Mouse (Mus musculus) C2C12 (cell line): Measurements from ENCODE around the gene Phactr2. TPM values are rescaled to one million over a fixed set of nuclear protein-coding genes. Genes with fewer than 3 reads are reported as not detected.
A peak's percentile ranks its signal among the peaks of the same experiment; 100 is the strongest.

Source experiments
- H3K27me3 ChIP-seq: one replicate; pipeline ENCODE4 v1.6.1; 2011; ENCODE audit not compliant: control insufficient read depth, insufficient read depth, insufficient read length
- H3K36me3 ChIP-seq: one replicate; pipeline ENCODE4 v1.6.1; 2011; ENCODE audit not compliant: control insufficient read depth, insufficient read depth
- H3K4me3 ChIP-seq: one replicate; pipeline ENCODE4 v1.5.1; 2011; ENCODE audit warnings: mild to moderate bottlenecking, control low read depth; ENCODE audit not compliant: poor library complexity, insufficient read depth, severe bottlenecking
- H3K79me2 ChIP-seq: one replicate; pipeline ENCODE4 v1.6.1; 2011; ENCODE audit not compliant: control insufficient read depth, insufficient read depth
- H3K79me3 ChIP-seq: one replicate; pipeline ENCODE4 v1.6.1; 2011; ENCODE audit warnings: low read depth, control low read depth
- H3ac ChIP-seq: one replicate; pipeline ENCODE3; 2011; ENCODE audit warnings: low read depth; ENCODE audit not compliant: control insufficient read depth, insufficient read length
- CEBPB ChIP-seq: IDR thresholded peaks from one replicate; pipeline ENCODE4 v1.6.1; 2011; ENCODE audit warnings: low read depth, mild to moderate bottlenecking, control low read depth, moderate library complexity
- CTCF ChIP-seq: IDR thresholded peaks from one replicate; pipeline ENCODE4 v1.5.1; 2011; ENCODE audit not compliant: control insufficient read depth, insufficient read depth, insufficient read length
- FOSL1 ChIP-seq: IDR thresholded peaks from one replicate; pipeline ENCODE4 v1.8.0; 2011; ENCODE audit warnings: mild to moderate bottlenecking, low read length; ENCODE audit not compliant: poor library complexity, insufficient read depth, severe bottlenecking
- MAX ChIP-seq: IDR thresholded peaks from one replicate; pipeline ENCODE4 v1.6.1; 2011; ENCODE audit warnings: mild to moderate bottlenecking, control low read depth
- MYOD1 ChIP-seq: IDR thresholded peaks from one replicate; pipeline ENCODE4 v1.6.1; 2011; ENCODE audit warnings: low read depth; ENCODE audit not compliant: control insufficient read depth, insufficient read length
- MYOG ChIP-seq: IDR thresholded peaks from one replicate; pipeline ENCODE4 v1.6.1; 2011; ENCODE audit not compliant: control insufficient read depth, insufficient read length; ENCODE audit errors: extremely low read depth
- USF1 ChIP-seq: IDR thresholded peaks from one replicate; pipeline ENCODE4 v1.6.1; 2011; ENCODE audit warnings: low read depth, mild to moderate bottlenecking, control low read depth, moderate library complexity
- polyA plus RNA-seq: library from polyadenylated mRNA; unstranded; fragments of >200 nt; fragmentation: generic; extraction: Trizol; gene quantifications from one replicate; pipeline ENCODE4 v1.2.1, GENCODE M21; 2012; ENCODE audit warnings: missing spikeins

Gene Phactr2
- polyA plus RNA-seq, 1 experiment = not detected

GRCm38 (mm10) chr10:13440292-13440691, 33.9 kb downstream of the Phactr2 start:
- Histone ChIP-seq H3ac (no peak overlapping the region), H3K4me3 (no peak overlapping the region), H3K79me3 (no peaks in the 10 kb centered on the region), H3K36me3 (no peaks in the 10 kb centered on the region), H3K79me2 (no peaks in the 10 kb centered on the region), H3K27me3 (peaks cover 21% of the 10 kb centered on the region)
- no peak for TF ChIP-seq FOSL1
- no peak for TF ChIP-seq MYOG
- no peak for TF ChIP-seq USF1
- TF ChIP-seq MAX = no peak
- TF ChIP-seq CEBPB = no peak
- TF ChIP-seq CTCF = no peak
- no peak for TF ChIP-seq MYOD1

GRCm38 (mm10) chr10:13438118-13438821, 35.9 kb downstream of the Phactr2 start:
- Histone ChIP-seq H3ac (no peak overlapping the region), H3K27me3 (peaks cover 28% of the 10 kb centered on the region), H3K79me3 (no peaks in the 10 kb centered on the region), H3K79me2 (no peaks in the 10 kb centered on the region), H3K4me3 (no peak overlapping the region), H3K36me3 (no peaks in the 10 kb centered on the region)
- TF ChIP-seq CEBPB (no peak), USF1 (no peak), FOSL1 (no peak), CTCF (no peak), MAX (no peak), MYOG (no peak), MYOD1 (no peak)

- TF ChIP-seq MAX (no peak), FOSL1 (no peak), MYOD1 (no peak), CTCF (no peak), MYOG (no peak)
- no peak overlapping the region for H3K4me3 ChIP-seq
- no peaks in the 10 kb centered on the region for H3K79me2 ChIP-seq
- no peaks in the 10 kb centered on the region for H3K79me3 ChIP-seq
- H3K36me3 ChIP-seq = no peaks in the 10 kb centered on the region
- no peak overlapping the region for H3ac ChIP-seq
- H3K27me3 ChIP-seq = peaks cover 31% of the 10 kb centered on the region
These were observed 37.2 kb downstream of the Phactr2 start for GRCm38 (mm10) chr10:13437011-13437410.

- no peak overlapping the region for H3K4me3 ChIP-seq
- no peaks in the 10 kb centered on the region for H3K79me3 ChIP-seq
- no peaks in the 10 kb centered on the region for H3K79me2 ChIP-seq
- H3ac ChIP-seq = no peak overlapping the region
- H3K27me3 ChIP-seq = peaks cover 38% of the 10 kb centered on the region
- no peaks in the 10 kb centered on the region for H3K36me3 ChIP-seq
- no peak for TF ChIP-seq MYOD1
These were observed 41.2 kb downstream of the Phactr2 start for GRCm38 (mm10) chr10:13433016-13433415.

GRCm38 (mm10) chr10:13431641-13432540, 42.3 kb downstream of the Phactr2 start:
- H3K27me3 ChIP-seq = peaks cover 37% of the 10 kb centered on the region
- no peak overlapping the region for H3K4me3 ChIP-seq
- H3K36me3 ChIP-seq = no peaks in the 10 kb centered on the region
- TF ChIP-seq USF1 (no peak), MYOG (no peak), CEBPB (no peak), CTCF (no peak)
- H3K79me2 ChIP-seq = no peaks in the 10 kb centered on the region
- H3K79me3 ChIP-seq = no peaks in the 10 kb centered on the region
- no peak overlapping the region for H3ac ChIP-seq

- Histone ChIP-seq H3K27me3 (peaks cover 43% of the 10 kb centered on the region), H3K79me3 (no peaks in the 10 kb centered on the region), H3K4me3 (no peak overlapping the region), H3K79me2 (no peaks in the 10 kb centered on the region), H3ac (no peak overlapping the region), H3K36me3 (no peaks in the 10 kb centered on the region)
- TF ChIP-seq FOSL1 = no peak
- TF ChIP-seq CTCF = peak; percentile 18
- TF ChIP-seq MYOG = no peak
These were observed 44.4 kb downstream of the Phactr2 start for GRCm38 (mm10) chr10:13429766-13430165.
